Mouse (Mus musculus) spleen, adult 2 months (tissue): ENCODE results near the gene Acp6.

Experiments
- CTCF ChIP-seq: fragments of 200-500 bp; IDR thresholded peaks from 2 replicates; pipeline ENCODE4 v1.5.1; 2011; ENCODE audit warnings: mild to moderate bottlenecking, inconsistent platforms; ENCODE audit not compliant: insufficient read depth, insufficient read length, insufficient replicate concordance; ENCODE audit errors: extremely low read depth
- POLR2A ChIP-seq: fragments of 200-500 bp; IDR thresholded peaks from 2 replicates; pipeline ENCODE4 v1.6.1; 2011; ENCODE audit warnings: low read depth, low read length, inconsistent platforms

- TF ChIP-seq POLR2A (no peak), CTCF (no peak)
Observed at GRCm38 (mm10) chr3:97159986-97160385, 1.4 kb downstream of the Acp6 start.
